Mouse (Mus musculus) CD4-positive, CD25-positive, alpha-beta regulatory T cell, adult 9 weeks (primary cell): ENCODE data around the gene Zcchc7. TPM values are rescaled to one million over a fixed set of nuclear protein-coding genes. Genes with fewer than 3 reads are reported as not detected.

Experiments used
- polyA plus RNA-seq: library from polyadenylated mRNA; unstranded; fragments of 100-300 nt; shearing (Covaris generic); gene quantifications from one replicate; pipeline ENCODE4 v1.2.1, GENCODE M21; 2017

Gene Zcchc7
- polyA plus RNA-seq: 116 TPM

DNA sequence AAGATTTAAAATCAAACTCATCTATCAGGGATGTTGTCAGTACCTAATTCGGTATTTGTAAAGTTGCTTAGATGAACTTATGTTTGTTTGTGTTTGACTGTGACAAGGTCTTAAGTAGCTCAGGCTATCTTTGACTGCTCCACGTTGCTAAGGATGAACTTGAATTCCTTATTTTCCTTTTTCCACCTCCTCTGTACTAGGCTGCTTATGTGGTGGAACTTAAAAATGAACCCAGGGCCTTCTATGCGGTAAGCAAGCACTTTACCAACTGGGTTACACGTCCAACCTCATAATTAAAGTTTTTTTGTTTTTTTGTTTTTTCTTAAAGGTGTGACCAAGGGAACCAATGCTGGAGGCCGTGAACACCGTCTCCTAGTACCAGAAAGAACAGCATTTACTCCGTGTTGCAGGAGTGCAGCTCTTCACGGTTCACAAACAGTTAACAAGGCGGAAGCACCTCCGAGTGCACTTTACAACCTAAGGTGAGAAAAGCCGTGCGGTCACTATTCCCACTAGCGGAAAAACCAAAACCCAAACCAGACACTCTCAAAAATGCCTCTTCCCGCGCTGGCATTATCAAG lies at the start of gene Zcchc7:
TSS of gene Zcchc7 (plus strand) at position 325 of the 581 bp plus-strand sequence.

DNA sequence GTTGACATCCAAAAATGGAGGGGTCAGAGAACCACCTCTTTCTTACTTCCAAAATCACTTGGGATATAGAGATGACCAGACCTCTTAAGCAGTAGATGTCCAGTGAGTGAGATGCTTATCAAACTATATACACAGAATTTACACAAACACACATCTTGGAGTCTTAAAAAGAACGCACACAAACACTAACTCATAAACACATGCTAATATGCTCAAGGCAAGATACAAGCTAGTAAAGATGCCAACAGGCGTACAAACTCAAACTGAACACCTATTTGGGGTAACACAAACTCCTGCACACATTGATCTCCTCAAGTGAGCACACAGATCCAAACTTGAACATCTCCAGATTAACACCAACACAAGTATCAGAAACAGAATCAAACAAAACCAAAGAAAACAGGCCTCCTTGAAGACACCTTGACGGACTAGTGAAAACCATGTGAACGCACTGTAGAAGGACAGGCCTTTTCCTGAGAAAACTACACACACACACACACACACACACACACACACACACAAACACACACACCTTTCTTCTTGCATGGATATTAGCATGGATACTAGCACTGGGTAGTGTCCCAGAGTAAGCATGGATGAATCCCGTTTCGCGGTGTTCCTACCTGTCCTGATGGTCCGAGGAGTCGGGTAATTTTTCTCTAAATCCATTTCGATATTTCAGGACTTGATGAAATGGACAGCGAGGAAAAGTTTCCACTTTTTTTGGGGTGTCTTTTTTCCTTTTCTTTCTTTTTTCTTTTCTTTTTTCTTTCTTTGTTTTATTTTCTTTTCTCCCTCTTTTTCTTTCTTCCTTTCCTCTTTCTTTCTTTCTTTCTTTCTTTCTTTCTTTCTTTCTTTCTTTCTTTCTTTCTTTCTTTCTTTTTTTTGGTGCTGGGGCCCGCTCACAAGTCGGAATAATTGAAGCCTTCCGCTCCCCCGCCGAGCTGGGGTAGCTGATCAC lies 45.7 kb upstream of the Zcchc7 start, which contains the start of gene Pax5:
TSS of gene Pax5 (minus strand) at position 748 of the 961 bp plus-strand sequence.

DNA sequence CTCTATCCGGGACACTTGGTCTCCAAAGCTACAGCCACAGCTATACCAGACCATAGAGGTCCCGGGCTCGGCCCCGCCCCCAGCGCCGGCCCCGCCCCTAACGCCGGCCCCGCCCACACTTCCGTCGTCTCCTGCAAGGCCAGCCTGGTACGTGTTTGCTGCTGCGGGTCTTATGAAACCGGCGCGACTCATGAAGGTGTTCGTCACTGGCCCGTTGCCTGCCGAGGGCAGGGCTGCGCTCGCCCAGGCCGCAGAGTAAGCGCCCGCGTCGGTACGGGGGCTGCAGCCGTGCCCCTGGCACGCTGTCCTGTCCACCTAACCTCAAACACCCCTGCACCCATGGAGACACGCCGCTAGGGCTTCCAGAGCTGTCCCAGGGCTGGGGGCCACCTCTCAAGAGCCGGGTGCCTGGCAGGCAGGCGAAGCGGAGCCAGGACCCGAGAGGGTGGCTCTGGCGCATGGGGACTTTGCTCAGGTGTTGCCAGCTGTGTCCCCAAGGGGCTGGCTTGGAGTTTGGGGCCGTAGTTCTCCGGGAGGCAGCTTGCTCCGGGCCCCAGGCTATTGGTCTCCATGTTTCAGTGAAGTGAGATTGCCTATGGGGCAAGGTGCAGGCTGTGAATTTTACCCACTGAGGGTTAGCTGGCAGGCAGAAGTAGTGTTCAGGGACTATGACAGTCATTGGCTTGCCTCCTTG lies 225.8 kb downstream of the Zcchc7 start, which contains the start of gene Grhpr:
TSS of gene Grhpr (plus strand) at position 116 of the 694 bp plus-strand sequence.

Other genes starting within 250 kb of the Zcchc7 start
- 0.57 TPM for gene Pax5, start 45.4 kb upstream of the Zcchc7 start, polyA plus RNA-seq
- gene Grhpr, start 225.5 kb downstream of the Zcchc7 start, polyA plus RNA-seq: 40.9 TPM